Mouse (Mus musculus): ENCODE data around the gene Nol9. TPM values are rescaled to one million over a fixed set of nuclear protein-coding genes. Genes with fewer than 3 reads are reported as not detected.

Gene Nol9
- polyA plus RNA-seq, 1 experiment from 2014 or later = 46.0 TPM

DNA sequence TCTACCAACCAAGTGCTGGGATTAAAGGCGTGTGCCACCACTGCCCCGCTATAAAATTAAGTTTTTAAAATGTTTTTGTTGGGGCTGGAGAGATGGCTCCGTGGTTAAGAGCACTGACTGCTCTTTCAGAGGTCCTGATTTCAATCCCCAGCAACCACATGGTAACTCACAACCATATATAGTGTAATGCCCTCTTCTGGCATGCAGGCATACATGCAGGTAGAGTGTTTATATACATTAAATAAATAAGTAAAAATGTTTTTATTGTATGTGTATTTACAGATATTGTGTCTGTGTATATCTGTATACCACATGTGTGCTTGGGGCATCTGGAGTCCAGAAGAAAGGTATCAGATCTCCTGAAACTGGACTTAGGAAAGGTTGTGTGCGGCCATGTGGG is 37.8 kb upstream of the Nol9 start:
- Histone ChIP-seq H3K27me3 (no peaks in the 10 kb centered on the region), H3K4me2 (replicated peaks) (no peak overlapping the region), H3K9ac (no peak overlapping the region), H3K4me1 (peaks cover 8% of the 10 kb centered on the region), H3K36me3 (no peaks in the 10 kb centered on the region), H3K27ac (no peak overlapping the region), H3K4me3 (no peak overlapping the region), H3K9me3 (no peaks in the 10 kb centered on the region)
- no peak for ATAC-seq (ENCODE audit: insufficient number of reproducible peaks, insufficient read depth, low FRiP score, low TSS enrichment)
- WGBS = 68% methylated on average over 4 of the region's 4 CpGs

DNA sequence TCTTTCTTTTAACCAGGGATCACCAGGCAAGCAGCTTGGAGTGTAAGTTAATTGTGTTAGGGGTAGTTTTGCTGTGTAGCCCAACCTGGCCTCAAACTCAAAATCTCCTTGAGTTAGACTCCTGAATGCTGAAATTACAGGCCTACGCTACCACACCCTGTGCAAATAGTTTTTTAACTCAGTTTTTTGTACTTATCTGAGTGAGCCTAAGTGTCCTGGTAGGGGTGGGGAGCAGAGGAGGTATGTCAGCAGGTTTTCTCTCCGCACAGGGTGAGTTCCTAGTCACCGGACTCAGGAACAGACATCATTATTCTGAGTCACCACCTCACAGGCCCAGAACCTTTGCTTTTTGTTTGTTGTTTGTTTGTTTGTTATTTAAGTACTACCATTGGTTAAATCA is 37.1 kb upstream of the Nol9 start:
- 95% methylated on average over 3 of the region's 3 CpGs for WGBS
- no peak for ATAC-seq (ENCODE audit: insufficient number of reproducible peaks, insufficient read depth, low FRiP score, low TSS enrichment)

DNA sequence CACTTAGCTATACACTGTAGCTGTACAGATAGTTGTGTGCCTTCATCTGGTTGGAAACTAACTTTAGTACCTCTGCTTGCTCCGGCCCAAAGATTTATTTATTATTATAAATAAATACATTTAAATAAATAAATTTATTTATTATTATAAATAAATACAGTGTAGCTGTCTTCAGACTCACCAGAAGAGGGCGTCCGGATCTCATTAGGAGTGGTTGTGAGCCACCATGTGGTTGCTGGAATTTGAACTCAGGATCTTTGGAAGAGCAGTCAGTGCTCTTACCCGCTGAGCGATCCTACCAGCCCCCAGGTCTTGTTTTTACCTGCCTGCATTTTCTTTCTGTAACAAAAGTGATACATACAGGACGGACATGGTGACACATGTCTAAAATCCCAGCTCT is 33.0 kb upstream of the Nol9 start:
- no peak for ATAC-seq (ENCODE audit: insufficient number of reproducible peaks, insufficient read depth, low FRiP score, low TSS enrichment)
- H3K4me2 ChIP-seq (replicated peaks) = no peak overlapping the region
- H3K27me3 ChIP-seq = peaks cover 18% of the 10 kb centered on the region
- H3K27ac ChIP-seq = no peak overlapping the region
- H3K9me3 ChIP-seq = no peaks in the 10 kb centered on the region
- H3K36me3 ChIP-seq = no peaks in the 10 kb centered on the region
- peaks cover 30% of the 10 kb centered on the region for H3K4me1 ChIP-seq
- H3K4me3 ChIP-seq = no peak overlapping the region
- 76% methylated on average over 6 of the region's 6 CpGs for WGBS
- H3K9ac ChIP-seq = no peak overlapping the region

More for the DNA sequence above, 37.1 kb upstream of the Nol9 start:
- Histone ChIP-seq H3K27me3 (peaks cover 7% of the 10 kb centered on the region), H3K4me2 (replicated peaks) (no peak overlapping the region), H3K4me3 (no peak overlapping the region), H3K9ac (no peak overlapping the region), H3K9me3 (no peaks in the 10 kb centered on the region), H3K27ac (no peak overlapping the region), H3K4me1 (peaks cover 8% of the 10 kb centered on the region), H3K36me3 (no peaks in the 10 kb centered on the region)

DNA sequence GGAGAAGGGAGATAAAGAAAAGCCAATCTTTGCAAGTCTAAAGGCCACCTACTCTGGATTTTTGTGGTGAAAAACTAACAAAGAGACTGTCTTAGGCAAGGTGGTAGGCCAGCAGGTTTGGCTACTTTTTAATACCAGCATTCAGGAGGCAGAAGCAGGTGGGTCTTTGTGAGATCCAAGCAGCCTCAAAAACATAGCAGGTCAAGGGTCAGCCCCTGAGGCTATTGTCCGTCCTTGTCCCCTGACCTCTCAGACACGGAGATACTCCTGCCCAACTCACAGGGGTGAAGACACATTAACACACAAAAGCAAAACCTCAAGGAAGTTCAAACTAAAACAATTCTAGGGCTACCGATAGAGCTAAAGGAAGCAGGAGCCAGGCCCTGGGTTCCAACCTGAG is 32.3 kb upstream of the Nol9 start:
- no peak for ATAC-seq (ENCODE audit: insufficient number of reproducible peaks, insufficient read depth, low FRiP score, low TSS enrichment)
- Histone ChIP-seq H3K27me3 (peaks cover 18% of the 10 kb centered on the region), H3K4me1 (peaks cover 34% of the 10 kb centered on the region), H3K27ac (no peak overlapping the region), H3K9me3 (no peaks in the 10 kb centered on the region), H3K36me3 (no peaks in the 10 kb centered on the region), H3K9ac (no peak overlapping the region), H3K4me3 (no peak overlapping the region), H3K4me2 (replicated peaks) (no peak overlapping the region)
- WGBS = 12% methylated on average over 3 of the region's 3 CpGs

DNA sequence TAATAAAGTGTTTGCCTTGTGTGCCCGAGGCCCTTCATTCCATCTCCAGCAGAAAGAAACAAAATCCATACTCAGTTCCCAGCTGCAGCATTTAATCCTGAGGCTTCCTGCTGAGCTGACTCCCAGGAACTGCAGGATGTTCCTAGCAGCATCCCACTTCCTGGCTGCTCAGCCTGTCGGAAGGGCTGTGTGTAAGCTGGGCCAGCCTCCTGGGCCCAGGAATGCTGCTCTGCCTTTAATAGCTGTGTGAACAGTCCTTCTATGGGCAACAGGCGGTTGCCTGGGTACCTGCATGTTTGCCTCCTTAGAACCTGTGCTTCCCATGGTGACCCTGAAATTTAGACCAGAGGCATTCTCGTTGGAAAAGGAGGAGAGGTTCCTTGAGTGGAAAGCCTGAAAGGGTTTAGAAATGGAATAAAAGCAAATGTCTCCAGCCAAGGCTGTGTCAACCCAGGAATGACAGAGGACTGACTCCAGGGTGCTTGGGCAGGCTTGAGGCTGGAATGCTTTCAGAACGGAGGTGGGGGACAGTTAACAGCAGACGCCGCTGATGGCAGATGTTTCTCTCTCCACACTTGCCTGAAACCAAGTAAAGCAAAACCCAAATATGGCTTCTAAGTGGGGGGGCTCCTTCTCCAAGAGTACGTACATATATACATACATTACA is 31.5 kb upstream of the Nol9 start:
- Histone ChIP-seq H3K27me3 (peaks cover 18% of the 10 kb centered on the region), H3K4me3 (peak overlapping the region; percentile 67), H3K9me3 (no peaks in the 10 kb centered on the region), H3K27ac (no peak overlapping the region), H3K36me3 (0 out of 2 replicates have a peak, but pooled peaks cover 3% of the 10 kb centered on the region), H3K4me2 (replicated peaks) (peak overlapping the region; percentile 100), H3K9ac (no peak overlapping the region), H3K4me1 (peaks cover 34% of the 10 kb centered on the region)
- WGBS = 5% methylated on average over 8 of the region's 8 CpGs
- ATAC-seq (ENCODE audit: insufficient number of reproducible peaks, insufficient read depth, low FRiP score, low TSS enrichment) = no peak

DNA sequence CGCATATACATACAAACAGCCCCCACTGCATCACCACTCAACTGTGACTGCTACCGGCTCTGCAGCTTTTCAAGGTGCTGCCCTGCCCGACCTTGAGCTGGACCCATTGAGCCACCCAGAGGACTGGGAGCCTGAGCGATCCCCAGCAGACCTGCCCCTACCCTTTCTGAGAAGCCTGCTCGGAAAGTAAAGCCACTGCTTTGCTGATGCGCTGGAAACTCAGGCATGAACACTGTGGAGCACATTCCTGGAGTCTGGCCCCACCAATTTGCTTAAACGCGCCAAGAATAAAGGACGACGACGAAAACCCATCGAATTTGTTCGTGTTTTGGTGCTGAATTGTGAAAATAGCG is 31.0 kb upstream of the Nol9 start:
- peak overlapping the region; percentile 31; the same call in 1 of the 2 replicates for H3K27ac ChIP-seq
- H3K27me3 ChIP-seq = peaks cover 18% of the 10 kb centered on the region
- H3K4me1 ChIP-seq = peaks cover 34% of the 10 kb centered on the region
- no peak for ATAC-seq (ENCODE audit: insufficient number of reproducible peaks, insufficient read depth, low FRiP score, low TSS enrichment)
- H3K9ac ChIP-seq = no peak overlapping the region
- no peaks in the 10 kb centered on the region for H3K9me3 ChIP-seq
- under 1% methylated on average over 14 of the region's 14 CpGs for WGBS
- peak overlapping the region; percentile 100 for H3K4me2 ChIP-seq (replicated peaks)
- peak overlapping the region; percentile 67 for H3K4me3 ChIP-seq
- H3K36me3 ChIP-seq = peaks cover 3% of the 10 kb centered on the region; the same call in 1 of the 2 replicates

DNA sequence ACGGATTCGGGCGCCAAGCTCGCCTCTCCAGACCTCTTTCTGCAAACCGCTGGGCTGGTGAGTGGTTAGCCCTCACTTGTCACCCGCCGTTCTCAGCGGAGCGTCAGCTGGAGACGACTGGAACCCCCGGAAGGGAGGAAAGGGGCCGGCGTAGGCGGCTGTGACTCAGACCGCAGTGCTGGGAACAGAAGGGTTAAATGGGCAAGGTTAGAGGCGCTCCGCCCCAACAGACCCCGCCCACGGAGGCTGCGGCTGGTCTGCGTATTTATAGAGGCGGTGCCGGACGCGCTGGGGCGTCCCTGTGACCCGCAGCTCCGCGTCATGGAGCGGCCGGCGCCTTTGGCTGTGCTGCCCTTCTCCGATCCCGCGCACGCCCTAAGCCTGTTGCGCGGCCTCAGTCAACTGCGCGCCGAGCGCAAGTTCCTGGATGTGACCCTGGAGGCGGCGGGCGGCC is 30.5 kb upstream of the Nol9 start, which contains the start of gene Klhl21:
TSS of gene Klhl21 (plus strand) at position 182 of the 454 bp plus-strand sequence.
- peak; percentile 84 for ATAC-seq (ENCODE audit: insufficient number of reproducible peaks, insufficient read depth, low FRiP score, low TSS enrichment)
- H3K4me2 ChIP-seq (replicated peaks) = peak within 1 kb of the TSS; percentile 100
- peak within 1 kb of the TSS; percentile 84 for H3K27ac ChIP-seq
- no peaks in the 10 kb centered on the region for H3K9me3 ChIP-seq
- H3K27me3 ChIP-seq = peaks cover 18% of the 10 kb centered on the region
- WGBS = under 1% methylated on average over 44 of the region's 45 CpGs
- H3K36me3 ChIP-seq = peaks cover 4% of the 10 kb centered on the region; the same call in 1 of the 2 replicates
- peaks cover 34% of the 10 kb centered on the region for H3K4me1 ChIP-seq
- peak within 1 kb of the TSS; percentile 67 for H3K4me3 ChIP-seq
- peak within 1 kb of the TSS; percentile 59 for H3K9ac ChIP-seq

DNA sequence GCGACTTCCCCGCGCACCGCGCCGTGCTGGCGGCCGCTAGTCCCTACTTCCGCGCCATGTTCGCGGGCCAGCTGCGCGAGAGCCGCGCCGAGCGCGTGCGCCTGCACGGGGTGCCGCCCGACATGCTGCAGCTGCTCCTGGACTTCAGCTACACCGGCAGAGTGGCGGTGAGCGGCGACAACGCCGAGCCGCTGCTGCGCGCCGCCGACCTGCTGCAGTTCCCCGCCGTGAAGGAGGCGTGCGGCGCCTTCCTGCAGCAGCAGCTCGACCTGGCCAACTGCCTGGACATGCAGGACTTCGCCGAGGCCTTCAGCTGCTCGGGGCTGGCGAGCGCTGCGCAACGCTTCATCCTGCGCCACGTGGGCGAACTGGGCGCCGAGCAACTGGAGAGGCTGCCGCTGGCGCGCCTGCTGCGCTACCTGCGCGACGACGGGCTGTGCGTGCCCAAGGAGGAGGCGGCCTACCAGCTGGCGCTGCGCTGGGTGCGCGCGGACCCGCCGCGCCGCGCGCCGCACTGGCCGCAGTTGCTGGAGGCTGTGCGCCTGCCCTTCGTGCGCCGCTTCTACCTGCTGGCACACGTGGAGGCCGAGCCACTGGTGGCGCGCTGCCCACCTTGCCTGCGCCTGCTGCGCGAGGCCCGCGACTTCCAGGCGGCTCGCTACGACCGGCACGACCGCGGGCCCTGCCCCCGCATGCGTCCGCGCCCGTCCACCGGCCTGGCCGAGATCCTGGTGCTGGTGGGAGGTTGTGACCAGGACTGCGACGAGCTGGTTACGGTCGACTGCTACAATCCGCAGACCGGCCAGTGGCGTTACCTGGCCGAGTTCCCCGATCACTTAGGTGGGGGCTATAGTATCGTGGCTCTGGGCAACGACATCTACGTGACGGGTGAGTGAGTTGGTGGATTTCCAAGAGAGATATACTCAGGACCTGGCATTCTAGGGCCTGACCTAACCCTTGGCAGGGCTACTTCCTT is 29.8 kb upstream of the Nol9 start:
- peak; percentile 59 for ATAC-seq (ENCODE audit: insufficient number of reproducible peaks, insufficient read depth, low FRiP score, low TSS enrichment)
- H3K27ac ChIP-seq = peak overlapping the region; percentile 84
- peaks cover 11% of the 10 kb centered on the region; the same call in 1 of the 2 replicates for H3K36me3 ChIP-seq
- peak overlapping the region; percentile 67 for H3K4me3 ChIP-seq
- WGBS = under 1% methylated on average over 106 of the region's 115 CpGs
- H3K4me1 ChIP-seq = peaks cover 34% of the 10 kb centered on the region
- H3K9me3 ChIP-seq = no peaks in the 10 kb centered on the region
- H3K9ac ChIP-seq = peak overlapping the region; percentile 59
- H3K4me2 ChIP-seq (replicated peaks) = peak overlapping the region; percentile 100
- H3K27me3 ChIP-seq = peaks cover 18% of the 10 kb centered on the region

DNA sequence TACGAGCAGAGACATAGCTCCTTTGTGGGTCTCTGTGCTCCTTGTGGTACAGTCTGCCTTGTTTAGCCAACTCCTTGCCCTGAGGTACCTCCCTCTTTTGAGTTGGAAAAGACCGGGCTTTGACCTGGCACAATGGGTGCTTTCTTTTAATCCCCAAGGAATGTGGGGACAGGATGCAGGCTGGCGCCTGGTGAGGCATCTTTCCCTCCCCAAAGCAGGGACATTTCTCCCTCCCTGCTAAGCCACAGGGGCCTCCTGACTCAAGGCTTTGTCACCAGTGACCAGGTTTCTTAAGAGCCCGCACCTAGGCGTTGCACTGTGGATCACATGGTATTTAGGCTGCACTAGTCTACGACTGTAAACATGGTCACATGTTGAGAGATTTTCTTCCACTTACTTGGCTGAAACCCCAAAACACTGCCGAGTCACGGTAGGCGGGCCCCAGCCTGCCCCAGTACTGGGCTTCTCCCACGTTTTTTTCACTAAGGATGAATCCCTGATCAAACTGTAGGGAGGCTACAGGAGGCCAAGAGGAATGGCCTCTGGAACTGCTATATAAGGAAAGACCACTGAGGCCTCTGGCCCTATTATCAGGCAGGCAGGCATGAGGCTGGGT is 28.9 kb upstream of the Nol9 start:
- Histone ChIP-seq H3K4me2 (replicated peaks) (peak overlapping the region; percentile 100), H3K4me1 (peaks cover 34% of the 10 kb centered on the region), H3K9ac (peak overlapping the region; percentile 59), H3K9me3 (no peaks in the 10 kb centered on the region), H3K27ac (no peak overlapping the region), H3K36me3 (peaks cover 19% of the 10 kb centered on the region; the same call in 1 of the 2 replicates), H3K27me3 (peaks cover 18% of the 10 kb centered on the region), H3K4me3 (peak overlapping the region; percentile 67)
- under 1% methylated on average over 10 of the region's 10 CpGs for WGBS
- ATAC-seq (ENCODE audit: insufficient number of reproducible peaks, insufficient read depth, low FRiP score, low TSS enrichment) = 0 out of 2 replicates have a peak, but pooled peaks have one; percentile 24

DNA sequence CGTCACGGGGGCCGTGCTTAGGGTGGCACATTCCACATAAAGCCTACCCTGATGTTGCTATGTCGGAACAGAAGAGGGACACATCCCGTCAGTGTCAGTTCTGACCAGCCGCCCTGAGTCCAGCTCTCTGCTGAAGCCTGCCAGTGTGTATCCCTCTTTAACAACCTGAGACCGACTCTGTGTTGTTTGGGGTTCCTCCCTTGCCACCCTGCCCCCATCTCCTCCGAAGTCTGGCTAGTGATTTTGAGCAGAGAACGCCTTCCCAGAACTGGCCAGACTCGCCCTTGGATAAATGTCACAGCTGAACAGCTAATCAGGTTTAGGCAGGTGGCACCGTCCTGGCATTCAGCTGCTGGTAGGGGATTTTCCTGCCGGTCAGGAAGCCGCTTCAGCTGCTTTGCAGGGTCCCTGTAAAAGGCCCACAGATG is 28.4 kb upstream of the Nol9 start:
- ATAC-seq (ENCODE audit: insufficient number of reproducible peaks, insufficient read depth, low FRiP score, low TSS enrichment) = no peak
- WGBS = 5% methylated on average over 13 of the region's 13 CpGs
- H3K9ac ChIP-seq = peak overlapping the region; percentile 45

DNA sequence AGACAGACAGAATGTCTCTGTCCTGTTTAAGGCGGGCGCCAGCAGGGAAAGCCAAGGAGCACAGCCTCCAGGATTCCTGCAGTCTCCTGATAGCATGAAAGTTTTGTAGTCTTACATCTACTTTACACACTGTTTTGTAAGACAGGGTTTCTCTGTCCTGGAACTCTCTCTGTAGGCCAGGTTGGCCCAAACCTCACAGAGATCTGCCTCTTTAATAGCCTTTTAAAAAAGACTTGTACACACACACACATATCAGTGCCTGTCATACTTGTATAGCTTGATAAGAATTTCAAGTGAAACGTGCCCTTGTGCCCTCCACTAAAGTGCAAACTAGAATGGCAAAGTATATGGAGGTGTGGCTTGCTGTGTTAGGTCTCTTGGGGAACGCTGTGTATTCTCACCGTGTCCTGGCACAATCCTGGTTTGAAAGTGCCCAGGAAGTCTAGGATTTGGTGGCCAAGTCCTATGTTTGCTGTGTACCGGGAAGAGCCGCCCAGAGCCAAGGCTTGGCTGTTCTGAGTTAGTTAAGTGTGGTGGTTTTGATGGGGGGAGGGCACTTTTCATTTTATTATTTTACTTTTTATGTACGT is 27.9 kb upstream of the Nol9 start:
- H3K9ac ChIP-seq = peak overlapping the region; percentile 45
- peaks cover 29% of the 10 kb centered on the region for H3K36me3 ChIP-seq
- peaks cover 34% of the 10 kb centered on the region for H3K4me1 ChIP-seq

More for the DNA sequence above, 28.4 kb upstream of the Nol9 start:
- Histone ChIP-seq H3K27me3 (peaks cover 18% of the 10 kb centered on the region), H3K27ac (no peak overlapping the region), H3K9me3 (no peaks in the 10 kb centered on the region), H3K4me3 (peak overlapping the region; percentile 67), H3K4me1 (peaks cover 34% of the 10 kb centered on the region), H3K4me2 (replicated peaks) (peak overlapping the region; percentile 100), H3K36me3 (peaks cover 24% of the 10 kb centered on the region)

More for the DNA sequence above, 27.9 kb upstream of the Nol9 start:
- Histone ChIP-seq H3K27ac (no peak overlapping the region), H3K4me2 (replicated peaks) (peak overlapping the region; percentile 100), H3K27me3 (peaks cover 18% of the 10 kb centered on the region), H3K9me3 (no peaks in the 10 kb centered on the region), H3K4me3 (peak overlapping the region; percentile 67)
- 72% methylated on average over 8 of the region's 8 CpGs for WGBS
- ATAC-seq (ENCODE audit: insufficient number of reproducible peaks, insufficient read depth, low FRiP score, low TSS enrichment) = no peak

Data from embryonic facial prominence, embryonic 12.5 days (tissue).